Mouse (Mus musculus) heart, adult 18-20 months (tissue): ENCODE data around the gene Ufsp1. TPM values are rescaled to one million over a fixed set of nuclear protein-coding genes. Genes with fewer than 3 reads are reported as not detected.

Source experiments
- DNase-seq, 2 experiments: peaks; one replicate each; pipeline ENCODE4 v3.0.0; 2021 to 2022; ENCODE audit warnings: mixed read lengths in 1 of 2
- microRNA-seq, 2 experiments: library from miRNA; unstranded; fragments of <30 nt; microRNA quantifications; one replicate each; pipeline ENCODE4 v1.2.0; 2022
- total RNA-seq, 2 experiments: library from RNA; stranded (reverse); gene quantifications; 2 replicates each; pipeline ENCODE4 v1.2.3; 2021

Gene Ufsp1
- total RNA-seq, 2 experiments from 2014 or later: 8.1 to 10.7 TPM

- peak; percentile 94 to 96 for DNase-seq
Measured at GRCm38 (mm10) chr5:137333512-137334174, 39.2 kb downstream of the Ufsp1 start, which contains the start of gene Slc12a9. TSS of gene Slc12a9 (minus strand) at chr5:137333597.

GRCm38 (mm10) chr5:137334317-137334716 is 39.9 kb downstream of the Ufsp1 start:
- no peak for DNase-seq

GRCm38 (mm10) chr5:137335066-137335465 is 40.6 kb downstream of the Ufsp1 start:
- no peak for DNase-seq

GRCm38 (mm10) chr5:137337190-137337589 is 42.8 kb downstream of the Ufsp1 start:
- no peak for DNase-seq

GRCm38 (mm10) chr5:137338256-137338655 is 43.8 kb downstream of the Ufsp1 start:
- peak; percentile 94 to 95 for DNase-seq

DNA sequence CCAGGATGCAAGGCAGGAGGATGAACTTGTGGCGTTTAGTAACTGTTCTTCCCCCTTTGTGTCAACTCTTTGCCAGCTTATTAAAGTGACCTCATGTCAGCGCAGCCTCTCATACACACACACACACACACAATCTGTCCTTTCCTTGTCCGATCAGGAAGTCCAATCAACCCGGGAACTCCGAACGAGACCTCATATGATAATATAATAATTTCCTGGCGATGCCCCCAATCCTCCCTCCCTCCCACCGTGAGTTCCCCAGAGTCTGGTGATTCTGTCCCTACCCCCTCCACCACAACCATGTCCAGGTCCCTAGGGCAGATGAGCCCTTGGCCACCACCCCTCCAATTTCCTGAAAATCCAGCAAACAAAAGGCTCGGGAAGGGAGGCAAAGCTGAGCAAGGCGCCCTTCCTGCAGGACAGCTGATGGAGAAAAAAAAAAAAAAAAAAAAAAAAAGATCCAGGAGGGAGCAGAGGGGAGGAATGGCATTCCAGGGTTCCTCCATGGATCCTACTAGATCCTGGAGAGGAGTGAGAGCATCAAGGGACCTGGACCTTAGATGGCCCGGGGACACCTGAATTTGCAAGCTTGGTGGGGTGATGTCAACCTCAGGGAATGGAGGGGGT is 44.3 kb downstream of the Ufsp1 start:
- DNase-seq: peak; percentile 80 to 88

GRCm38 (mm10) chr5:137339290-137339979 is 45.0 kb downstream of the Ufsp1 start:
- DNase-seq: peak; percentile 75 to 88

DNA sequence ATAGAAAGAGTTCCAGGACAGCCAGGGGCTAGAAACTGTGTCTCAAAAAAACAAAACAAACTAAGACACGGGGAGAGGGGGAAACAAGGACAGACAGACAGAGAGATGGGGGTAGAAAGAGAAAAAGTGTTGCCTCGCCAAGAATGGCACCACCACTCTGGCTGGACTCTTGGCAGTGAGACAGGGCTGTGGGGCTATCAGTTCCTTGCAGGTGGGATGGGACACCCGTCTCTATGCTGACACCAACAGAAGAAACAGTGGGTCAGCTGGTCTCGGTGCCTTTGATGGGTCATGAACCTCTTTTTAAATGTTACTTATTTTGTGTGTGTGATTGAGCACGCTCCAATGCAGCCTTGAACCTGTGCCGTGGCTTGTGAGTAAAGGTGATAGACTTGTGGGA is 45.8 kb downstream of the Ufsp1 start:
- DNase-seq: no peak

- DNase-seq: no peak
Measured at GRCm38 (mm10) chr5:137342407-137343012, 48.1 kb downstream of the Ufsp1 start.

GRCm38 (mm10) chr5:137343412-137343811 is 49.0 kb downstream of the Ufsp1 start:
- no peak for DNase-seq

DNA sequence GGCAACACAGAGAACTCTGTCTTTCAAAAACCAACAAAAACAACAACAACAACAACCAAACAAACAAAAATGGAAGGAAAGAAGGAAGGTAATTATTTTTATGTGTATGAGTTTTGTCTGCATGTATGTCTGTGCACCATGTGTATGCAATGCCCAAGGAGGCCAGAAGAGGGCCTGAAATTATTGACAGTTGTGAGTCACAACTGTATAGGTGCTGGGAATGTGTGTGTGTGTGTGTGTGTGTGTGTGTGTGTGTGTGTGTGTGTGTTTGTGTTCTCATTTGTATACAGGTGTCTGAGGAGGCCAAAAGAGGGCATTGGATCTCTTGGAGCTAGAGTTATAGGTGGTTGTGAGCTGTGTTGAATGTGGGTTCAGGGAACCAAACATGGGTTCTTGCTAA is 49.4 kb downstream of the Ufsp1 start:
- no peak for DNase-seq

Small RNA genes lying within 50 kb of the gene (microRNA-seq; reads per million reads assigned to microRNA genes)
- gene Mir7036: 0.38 to 0.81 reads per million in 2 experiments
- 0 to 0.38 reads per million in 2 experiments for gene Mir8116

Other genes with a start within 250 kb of the Ufsp1 start
- 10 to 100 TPM; 37.5 to 40.2 TPM for gene Ap1s1, start 248.5 kb upstream of the Ufsp1 start, total RNA-seq
- gene Serpine1, start 222.4 kb upstream of the Ufsp1 start, total RNA-seq: 10 to 100 TPM; 18.4 to 33.2 TPM
- 10 to 100 TPM; 19.0 to 21.5 TPM for gene Trim56, start 178.4 kb upstream of the Ufsp1 start, total RNA-seq
- not detected for gene Muc3, start 145.3 kb upstream of the Ufsp1 start, total RNA-seq
- under 1 TPM; 0.33 to 0.40 TPM for gene Muc3a, start 82.2 kb upstream of the Ufsp1 start, total RNA-seq
- gene Ache, start 7.1 kb upstream of the Ufsp1 start, total RNA-seq: 1 to 10 TPM; 1.8 to 2.6 TPM
- gene Srrt, start 13.0 kb downstream of the Ufsp1 start, total RNA-seq: 10 to 100 TPM; 44.4 to 55.6 TPM
- 10 to 100 TPM; 12.0 to 13.3 TPM for gene Trip6, start 19.8 kb downstream of the Ufsp1 start, total RNA-seq
- gene Slc12a9, start 39.0 kb downstream of the Ufsp1 start, total RNA-seq: 1 to 10 TPM; 1.5 to 1.8 TPM
- 10 to 100 TPM; 37.1 to 38.8 TPM for gene Ephb4, start 55.5 kb downstream of the Ufsp1 start, total RNA-seq
- gene Zan, start 182.4 kb downstream of the Ufsp1 start, total RNA-seq: not detected
- gene Pop7, start 207.9 kb downstream of the Ufsp1 start, total RNA-seq: 10 to 100 TPM; 13.9 to 15.0 TPM
- 10 to 100 TPM; 31.2 to 32.5 TPM for gene Gigyf1, start 223.9 kb downstream of the Ufsp1 start, total RNA-seq
- gene Epo, start 238.6 kb downstream of the Ufsp1 start, total RNA-seq: not detected
- gene Gnb2, start 238.9 kb downstream of the Ufsp1 start, total RNA-seq: 100 to 1,000 TPM; 233 to 247 TPM